Mouse (Mus musculus) T-helper 2 cell (primary cell): ENCODE data around the gene Tex33.
"Not testable (repeated sequence)": the region's sequence is repeated elsewhere in the genome, so short reads cannot be mapped to it uniquely, and the experiment has no call there.

Experiments used
- in situ Hi-C: fragments of 300-600 bp; cut with MboI, MseI; formaldehyde crosslinking; loops from one replicate; pipeline ENCODE4 v1.15.1; 2025; ENCODE audit warnings: high pct_unique_total_duplicates

Tex33 gene

GRCm38 (mm10) chr15:78378556-78378955 lies 17.2 kb downstream of the Tex33 start:
- in situ Hi-C loops, result no loop called here

GRCm38 (mm10) chr15:78377859-78378258 lies 17.9 kb downstream of the Tex33 start:
- in situ Hi-C loops, result no loop called here

- in situ Hi-C loops, result no loop called here
These were observed 21.5 kb downstream of the Tex33 start for GRCm38 (mm10) chr15:78374204-78374603.

- in situ Hi-C loops, result no loop called here
These were observed 22.9 kb downstream of the Tex33 start for GRCm38 (mm10) chr15:78372796-78373195.

GRCm38 (mm10) chr15:78369641-78370040 lies 26.1 kb downstream of the Tex33 start:
- in situ Hi-C loops, result no loop called here

GRCm38 (mm10) chr15:78368926-78369346 lies 26.8 kb downstream of the Tex33 start:
- in situ Hi-C loops, result no loop called here

GRCm38 (mm10) chr15:78367811-78368210 lies 27.9 kb downstream of the Tex33 start:
- in situ Hi-C loops, result no loop called here

GRCm38 (mm10) chr15:78366875-78367274 lies 28.8 kb downstream of the Tex33 start:
- in situ Hi-C loops, result no loop called here

- in situ Hi-C loops, result no loop called here
These were observed 29.8 kb downstream of the Tex33 start for GRCm38 (mm10) chr15:78365916-78366315.

- in situ Hi-C loops, result loop anchor here (10.0 kb wide), 1 partner anchor 1531 kb away; no protein-coding TSS in a partner anchor
These were observed 40.2 kb downstream of the Tex33 start for GRCm38 (mm10) chr15:78355548-78355947.

- in situ Hi-C loops, result loop anchor here (10.0 kb wide), 1 partner anchor 1530 kb away; no protein-coding TSS in a partner anchor
These were observed 40.8 kb downstream of the Tex33 start for GRCm38 (mm10) chr15:78354958-78355357.

GRCm38 (mm10) chr15:78351586-78352165 lies 44.0 kb downstream of the Tex33 start:
- in situ Hi-C loops, result loop anchor here (10.0 kb wide), 1 partner anchor 1527 kb away; no protein-coding TSS in a partner anchor

GRCm38 (mm10) chr15:78344567-78344966 lies 51.1 kb downstream of the Tex33 start:
- in situ Hi-C loops, result loop anchor here (5.0 kb wide), 1 partner anchor 87 kb away; no protein-coding TSS in a partner anchor

- in situ Hi-C loops, result loop anchor here (5.0 kb wide), 1 partner anchor 86 kb away; no protein-coding TSS in a partner anchor
These were observed 52.0 kb downstream of the Tex33 start for GRCm38 (mm10) chr15:78343683-78344082.

- in situ Hi-C loops, result loop anchor here (5.0 kb wide), 1 partner anchor 84 kb away; no protein-coding TSS in a partner anchor
These were observed 54.8 kb downstream of the Tex33 start for GRCm38 (mm10) chr15:78340919-78341318.

- in situ Hi-C loops, result loop anchor here (5.0 kb wide), 2 partner anchors 83 to 158 kb away; no protein-coding TSS in a partner anchor
These were observed 55.9 kb downstream of the Tex33 start for GRCm38 (mm10) chr15:78339627-78340423.

- in situ Hi-C loops, result no loop called here
These were observed 61.3 kb downstream of the Tex33 start for GRCm38 (mm10) chr15:78334380-78334779.

- in situ Hi-C loops, result no loop called here
These were observed 62.7 kb downstream of the Tex33 start for GRCm38 (mm10) chr15:78332981-78333380.

GRCm38 (mm10) chr15:78331523-78332340 lies 64.0 kb downstream of the Tex33 start:
- in situ Hi-C loops, result no loop called here

- in situ Hi-C loops, result no loop called here
These were observed 65.0 kb downstream of the Tex33 start for GRCm38 (mm10) chr15:78330706-78331105.

GRCm38 (mm10) chr15:78329972-78330371 lies 65.7 kb downstream of the Tex33 start:
- in situ Hi-C loops, result not testable (repeated sequence)
